Mouse (Mus musculus) cerebellum, adult 11 months (tissue): ENCODE measurements around the gene Becn1.
"Not testable (repeated sequence)": the region's sequence is repeated elsewhere in the genome, so short reads cannot be mapped to it uniquely, and the experiment has no call there.

Experiments used
- DNase-seq: peaks from one replicate; pipeline ENCODE4 v3.0.0; 2022

Gene Becn1

GRCm38 (mm10) chr11:101302004-101302798, at the start of gene Becn1:
Becn1 (minus strand) TSS chr11:101302286.
- DNase-seq: peak; percentile 95

- DNase-seq: no peak
Measured at GRCm38 (mm10) chr11:101351721-101352111, 49.6 kb upstream of the Becn1 start.

GRCm38 (mm10) chr11:101351100-101351720, 49.1 kb upstream of the Becn1 start:
- no peak for DNase-seq

- no peak for DNase-seq
Measured at GRCm38 (mm10) chr11:101349216-101349615, 47.1 kb upstream of the Becn1 start.

- no peak for DNase-seq
Measured at GRCm38 (mm10) chr11:101348774-101349173, 46.7 kb upstream of the Becn1 start.

GRCm38 (mm10) chr11:101347083-101347775, 45.1 kb upstream of the Becn1 start:
- no peak for DNase-seq

- DNase-seq: no peak
Measured at GRCm38 (mm10) chr11:101338123-101338760, 36.2 kb upstream of the Becn1 start.

- no peak for DNase-seq
Measured at GRCm38 (mm10) chr11:101335685-101336084, 33.6 kb upstream of the Becn1 start.

- DNase-seq: no peak
Measured at GRCm38 (mm10) chr11:101334516-101334915, 32.4 kb upstream of the Becn1 start.

- no peak for DNase-seq
Measured at GRCm38 (mm10) chr11:101334023-101334422, 31.9 kb upstream of the Becn1 start.

- no peak for DNase-seq
Measured at GRCm38 (mm10) chr11:101332537-101332936, 30.5 kb upstream of the Becn1 start.

GRCm38 (mm10) chr11:101330961-101331360, 28.9 kb upstream of the Becn1 start:
- DNase-seq: not testable (repeated sequence)

- no peak for DNase-seq
Measured at GRCm38 (mm10) chr11:101330371-101330924, 28.4 kb upstream of the Becn1 start, which contains the start of gene Aoc3. Aoc3 (plus strand) TSS chr11:101330605.

GRCm38 (mm10) chr11:101328941-101329635, 27.0 kb upstream of the Becn1 start:
- no peak for DNase-seq

GRCm38 (mm10) chr11:101327311-101327710, 25.2 kb upstream of the Becn1 start:
- DNase-seq: no peak

- DNase-seq: no peak
Measured at GRCm38 (mm10) chr11:101326147-101326546, 24.1 kb upstream of the Becn1 start.

GRCm38 (mm10) chr11:101325201-101325600, 23.1 kb upstream of the Becn1 start:
- DNase-seq: not testable (repeated sequence)

GRCm38 (mm10) chr11:101324763-101325162, 22.7 kb upstream of the Becn1 start, which contains the start of gene Aoc2:
Aoc2 (plus strand) TSS chr11:101325063.
- no peak for DNase-seq

- peak; percentile 44 for DNase-seq
Measured at GRCm38 (mm10) chr11:101323609-101324008, 21.5 kb upstream of the Becn1 start.

- no peak for DNase-seq
Measured at GRCm38 (mm10) chr11:101316501-101316917, 14.4 kb upstream of the Becn1 start.

- DNase-seq: peak; percentile 89
Measured at GRCm38 (mm10) chr11:101315665-101316500, 13.8 kb upstream of the Becn1 start, which contains the start of gene Psme3. Psme3 (plus strand) TSS chr11:101316213.
